Mouse (Mus musculus) adipocyte (in vitro differentiated cells): ENCODE data around the gene Dpysl5.
A peak's percentile ranks its signal among the peaks of the same experiment; 100 is the strongest.

ENCODE experiments used
- DNase-seq: peaks from one replicate; pipeline ENCODE4 v3.0.0-alpha.2; 2016; ENCODE audit warnings: low spot score

The Dpysl5 gene

GRCm38 (mm10) chr5:30765596-30766370, 54.4 kb downstream of the Dpysl5 start:
- DNase-seq: no peak

- DNase-seq: no peak
Observed at GRCm38 (mm10) chr5:30768082-30768481, 56.7 kb downstream of the Dpysl5 start.

GRCm38 (mm10) chr5:30768598-30768997, 57.2 kb downstream of the Dpysl5 start:
- no peak for DNase-seq

- no peak for DNase-seq
Observed at GRCm38 (mm10) chr5:30769075-30769474, 57.7 kb downstream of the Dpysl5 start.

GRCm38 (mm10) chr5:30774601-30775371, 63.4 kb downstream of the Dpysl5 start:
- peak; percentile 83 for DNase-seq

GRCm38 (mm10) chr5:30780699-30781098, 69.3 kb downstream of the Dpysl5 start:
- no peak for DNase-seq

- no peak for DNase-seq
Observed at GRCm38 (mm10) chr5:30781147-30781546, 69.8 kb downstream of the Dpysl5 start.

GRCm38 (mm10) chr5:30787381-30787780, 76.0 kb downstream of the Dpysl5 start:
- DNase-seq: no peak

GRCm38 (mm10) chr5:30790047-30790446, 78.7 kb downstream of the Dpysl5 start:
- no peak for DNase-seq

GRCm38 (mm10) chr5:30796125-30796524, 84.8 kb downstream of the Dpysl5 start:
- peak; percentile 56 for DNase-seq

- no peak for DNase-seq
Observed at GRCm38 (mm10) chr5:30797482-30797881, 86.1 kb downstream of the Dpysl5 start.

- DNase-seq: no peak
Observed at GRCm38 (mm10) chr5:30797982-30798381, 86.6 kb downstream of the Dpysl5 start.

GRCm38 (mm10) chr5:30798965-30799364, 87.6 kb downstream of the Dpysl5 start:
- no peak for DNase-seq

GRCm38 (mm10) chr5:30802724-30803467, 91.5 kb downstream of the Dpysl5 start:
- no peak for DNase-seq

GRCm38 (mm10) chr5:30806106-30806505, 94.7 kb downstream of the Dpysl5 start:
- DNase-seq: peak; percentile 94

- DNase-seq: peak; percentile 80
Observed at GRCm38 (mm10) chr5:30814424-30815119, 103.2 kb downstream of the Dpysl5 start, which contains the start of gene Mapre3. Mapre3 (plus strand) TSS chr5:30814641.

- DNase-seq: no peak
Observed at GRCm38 (mm10) chr5:30815120-30815465, 103.7 kb downstream of the Dpysl5 start.

- peak; percentile 30 for DNase-seq
Observed at GRCm38 (mm10) chr5:30816261-30816791, 105.0 kb downstream of the Dpysl5 start.

- no peak for DNase-seq
Observed at GRCm38 (mm10) chr5:30818758-30819309, 107.5 kb downstream of the Dpysl5 start.

GRCm38 (mm10) chr5:30822689-30823088, 111.3 kb downstream of the Dpysl5 start:
- DNase-seq: peak; percentile 30

GRCm38 (mm10) chr5:30823091-30823490, 111.7 kb downstream of the Dpysl5 start:
- DNase-seq: no peak
